Mouse (Mus musculus) CH12.LX (cell line): ENCODE results near the gene Slc11a1. TPM values are rescaled to one million over a fixed set of nuclear protein-coding genes. Genes with fewer than 3 reads are reported as not detected.
A peak's percentile ranks its signal among the peaks of the same experiment; 100 is the strongest.

Experiments
- DNase-seq: peaks from one replicate; pipeline ENCODE4 v3.0.0-alpha.2; 2013; ENCODE audit errors: extremely low read depth
- H3K27ac ChIP-seq: 2 replicates; pipeline ENCODE4 v1.5.1; 2012; ENCODE audit warnings: low read depth, mild to moderate bottlenecking, control low read depth, moderate library complexity; ENCODE audit not compliant: insufficient read depth
- H3K27me3 ChIP-seq: replicated peaks from 2 replicates; pipeline ENCODE3; 2012; ENCODE audit warnings: inconsistent platforms
- H3K36me3 ChIP-seq, 2 experiments: replicated peaks in 1 of 2; 2 replicates each; pipeline versions ENCODE3 to v1.6.1; 2012; ENCODE audit warnings: inconsistent platforms in 1 of 2, low read length in 1 of 2, mild to moderate bottlenecking in 1 of 2, mixed read lengths in 1 of 2, moderate library complexity in 1 of 2; ENCODE audit not compliant: control insufficient read depth in 1 of 2, insufficient read depth in 1 of 2
- H3K4me1 ChIP-seq, 2 experiments: 2 replicates each; pipeline ENCODE4 v1.6.1; 2012; ENCODE audit warnings: inconsistent platforms in 1 of 2, moderate library complexity in 1 of 2; ENCODE audit not compliant: insufficient read depth in 2 of 2, control insufficient read depth in 1 of 2
- H3K4me2 ChIP-seq: 2 replicates; pipeline ENCODE4 v1.6.1; 2012; ENCODE audit warnings: low read depth, mild to moderate bottlenecking, control low read depth; ENCODE audit not compliant: poor library complexity, insufficient read depth, severe bottlenecking
- H3K4me3 ChIP-seq, 3 experiments: fragments of 150-350 bp in 1 of 3; sonication (generic) in 1 of 3; replicated peaks in 1 of 3; 2 replicates each; pipeline versions ENCODE3 to v1.5.1; 2011 to 2012; ENCODE audit warnings: low read depth in 2 of 3, low read length in 2 of 3, mild to moderate bottlenecking in 2 of 3, moderate library complexity in 2 of 3, control low read depth in 1 of 3, improper control_type of control experiment in 1 of 3, inconsistent platforms in 1 of 3, mixed read lengths in 1 of 3; ENCODE audit not compliant: poor library complexity in 1 of 3
- H3K79me2 ChIP-seq: replicated peaks from 2 replicates; pipeline ENCODE4 v1.6.1; 2012; ENCODE audit warnings: mild to moderate bottlenecking, moderate library complexity; ENCODE audit not compliant: control insufficient read depth, poor library complexity, insufficient read depth, severe bottlenecking; ENCODE audit errors: extremely low read depth
- H3K9ac ChIP-seq: 2 replicates; pipeline ENCODE4 v1.6.1; 2012; ENCODE audit warnings: low read depth, mild to moderate bottlenecking, control low read depth, moderate library complexity; ENCODE audit not compliant: insufficient read depth
- H3K9me3 ChIP-seq: replicated peaks from 2 replicates; pipeline ENCODE3; 2012; ENCODE audit warnings: low read length, inconsistent platforms, mixed read lengths
- BHLHE40 ChIP-seq: IDR thresholded peaks from 2 replicates; pipeline ENCODE4 v1.6.1; 2011; ENCODE audit warnings: mild to moderate bottlenecking, low read depth, low read length, improper control_type of control experiment
- CHD2 ChIP-seq: IDR thresholded peaks from 2 replicates; pipeline ENCODE4 v1.6.1; 2011; ENCODE audit warnings: low read length, improper control_type of control experiment
- ELF1 ChIP-seq: IDR thresholded peaks from 2 replicates; pipeline ENCODE4 v1.6.1; 2014; ENCODE audit warnings: low read depth, mild to moderate bottlenecking, inconsistent platforms, low read length, improper control_type of control experiment
- GABPA ChIP-seq: IDR thresholded peaks from 2 replicates; pipeline ENCODE4 v1.6.1; 2012; ENCODE audit warnings: low read depth, low read length, improper control_type of control experiment, inconsistent platforms; ENCODE audit not compliant: insufficient replicate concordance
- HCFC1 ChIP-seq: IDR thresholded peaks from 2 replicates; pipeline ENCODE4 v1.6.1; 2012; ENCODE audit warnings: low read depth, mild to moderate bottlenecking, inconsistent platforms, low read length, improper control_type of control experiment
- IRF4 ChIP-seq: IDR thresholded peaks from 2 replicates; pipeline ENCODE4 v1.6.1; 2014; ENCODE audit warnings: low read depth, mild to moderate bottlenecking, inconsistent platforms, low read length, improper control_type of control experiment
- JUN ChIP-seq: IDR thresholded peaks from 2 replicates; pipeline ENCODE4 v1.6.1; 2011; ENCODE audit warnings: low read depth, mild to moderate bottlenecking, low read length, improper control_type of control experiment, moderate library complexity; ENCODE audit not compliant: insufficient read depth
- JUND ChIP-seq: conservative IDR thresholded peaks from 2 replicates; pipeline ENCODE4 v1.6.1; 2011; ENCODE audit warnings: low read depth, low read length, improper control_type of control experiment
- KAT2A ChIP-seq: IDR thresholded peaks from 2 replicates; pipeline ENCODE4 v1.6.1; 2012; ENCODE audit warnings: low read length, improper control_type of control experiment, inconsistent platforms; ENCODE audit not compliant: insufficient replicate concordance
- MAFK ChIP-seq: IDR thresholded peaks from 2 replicates; pipeline ENCODE4 v1.6.1; 2011; ENCODE audit warnings: low read length, improper control_type of control experiment; ENCODE audit not compliant: insufficient replicate concordance
- MAX ChIP-seq: IDR thresholded peaks from 2 replicates; pipeline ENCODE4 v1.6.1; 2011; ENCODE audit warnings: low read length, improper control_type of control experiment
- MAZ ChIP-seq: IDR thresholded peaks from 2 replicates; pipeline ENCODE4 v1.6.1; 2012; ENCODE audit warnings: low read depth, mild to moderate bottlenecking, inconsistent platforms, low read length, improper control_type of control experiment, moderate library complexity
- MEF2A ChIP-seq: IDR thresholded peaks from 2 replicates; pipeline ENCODE4 v1.6.1; 2014; ENCODE audit warnings: low read depth, mild to moderate bottlenecking, inconsistent platforms, low read length, improper control_type of control experiment, borderline replicate concordance
- MXI1 ChIP-seq: IDR thresholded peaks from 2 replicates; pipeline ENCODE4 v1.6.1; 2011; ENCODE audit warnings: mild to moderate bottlenecking, low read depth, low read length, improper control_type of control experiment
- MYC ChIP-seq: IDR thresholded peaks from 2 replicates; pipeline ENCODE4 v1.6.1; 2011; ENCODE audit warnings: low read depth, mild to moderate bottlenecking, improper control_type of control experiment, low read length
- NELFE ChIP-seq: IDR thresholded peaks from 2 replicates; pipeline ENCODE4 v1.6.1; 2011; ENCODE audit warnings: low read depth, low read length, improper control_type of control experiment
- NRF1 ChIP-seq: IDR thresholded peaks from 2 replicates; pipeline ENCODE4 v1.6.1; 2014; ENCODE audit warnings: low read depth, mild to moderate bottlenecking, inconsistent platforms, low read length, improper control_type of control experiment, moderate library complexity
- POLR2A ChIP-seq: IDR thresholded peaks from 2 replicates; pipeline ENCODE4 v1.6.1; 2011; ENCODE audit warnings: low read depth, mild to moderate bottlenecking, improper control_type of control experiment, low read length
- POLR2AphosphoS2 ChIP-seq: IDR thresholded peaks from 2 replicates; pipeline ENCODE4 v1.6.1; 2011; ENCODE audit warnings: low read depth, low read length, improper control_type of control experiment
- RAD21 ChIP-seq: IDR thresholded peaks from 2 replicates; pipeline ENCODE4 v1.6.1; 2011; ENCODE audit warnings: low read depth, mild to moderate bottlenecking, low read length, improper control_type of control experiment, moderate library complexity
- RCOR1 ChIP-seq: conservative IDR thresholded peaks from 2 replicates; pipeline ENCODE4 v1.6.1; 2012; ENCODE audit warnings: low read depth, mild to moderate bottlenecking, inconsistent platforms, low read length, improper control_type of control experiment
- SMC3 ChIP-seq: IDR thresholded peaks from 2 replicates; pipeline ENCODE4 v1.6.1; 2011; ENCODE audit warnings: low read depth, low read length, improper control_type of control experiment
- TBP ChIP-seq: conservative IDR thresholded peaks from 2 replicates; pipeline ENCODE4 v1.6.1; 2011; ENCODE audit warnings: low read depth, low read length, improper control_type of control experiment
- TCF12 ChIP-seq: IDR thresholded peaks from 2 replicates; pipeline ENCODE4 v1.6.1; 2014; ENCODE audit warnings: low read depth, mild to moderate bottlenecking, inconsistent platforms, low read length, improper control_type of control experiment
- ZC3H11A ChIP-seq: IDR thresholded peaks from 2 replicates; pipeline ENCODE4 v1.6.1; 2012; ENCODE audit warnings: low read depth, mild to moderate bottlenecking, inconsistent platforms, low read length, improper control_type of control experiment
- ZMIZ1 ChIP-seq: IDR thresholded peaks from 2 replicates; pipeline ENCODE4 v1.6.1; 2012; ENCODE audit warnings: low read depth, mild to moderate bottlenecking, inconsistent platforms, low read length, improper control_type of control experiment
- ZNF384 ChIP-seq: IDR thresholded peaks from 2 replicates; pipeline ENCODE4 v1.6.1; 2012; ENCODE audit warnings: low read depth, low read length, improper control_type of control experiment, inconsistent platforms
- dilution Hi-C: fragments of 300-500 bp; cut with MboI; formaldehyde crosslinking; loops from 2 replicates; pipeline ENCODE4 v1.14.3; 2020; ENCODE audit warnings: low sequenced_read_pairs; ENCODE audit not compliant: extremely low pct_unique_long_range_greater_than_20kb, extremely low pct_ligation_motif_present
- in situ Hi-C: fragments of 300-500 bp; cut with MboI; formaldehyde crosslinking; loops from 3 replicates; pipeline ENCODE4 v1.14.3; 2019; ENCODE audit warnings: low sequenced_read_pairs, low pct_ligation_motif_present, low pct_unique_long_range_greater_than_20kb, mixed read lengths
- polyA plus RNA-seq: library from polyadenylated mRNA; unstranded; fragments of >175 nt; gene quantifications from 2 replicates; pipeline ENCODE4 v1.2.1, GENCODE M21; 2012; ENCODE audit warnings: low read depth; ENCODE audit not compliant: insufficient read length
- total RNA-seq, 2 experiments: library from RNA; depleted of rRNA; stranded (reverse); fragments of 300-350 nt in 1 of 2; fragments of >200 nt in 1 of 2; gene quantifications; 2 replicates each; pipeline ENCODE4 v1.2.3; 2012 to 2014

Slc11a1 gene
- total and polyA plus RNA-seq, 3 experiments = 17.0 to 96.4 (median 35.7) TPM

- Histone ChIP-seq H3K79me2 (peaks cover 36% of the 10 kb centered on the region), H3K27ac (no peak overlapping the region), H3K9ac (no peak overlapping the region)
- TF ChIP-seq MEF2A (no peak), TBP (no peak), JUN (no peak), MAFK (no peak), ZC3H11A (no peak), GABPA (no peak), ZNF384 (no peak)
- TF ChIP-seq, all 38 proteins: peak for 0
- Histone ChIP-seq H3K27me3 (no peaks in the 10 kb centered on the region), H3K9me3 (peaks cover 8% of the 10 kb centered on the region), H3K4me1 (peaks cover 9 to 34% of the 10 kb centered on the region in 2 experiments), H3K36me3 (peaks cover 8 to 19% of the 10 kb centered on the region in 2 experiments), H3K4me2 (no peak overlapping the region), H3K4me3 (no peak overlapping the region)
- dilution Hi-C loops (no loop called here), in situ Hi-C loops (no loop called here)
- no peak for DNase-seq
Measured at GRCm38 (mm10) chr1:74331046-74331681, 43.8 kb upstream of the Slc11a1 start.

- Histone ChIP-seq H3K9me3 (peaks cover 8% of the 10 kb centered on the region), H3K4me2 (peak overlapping the region; percentile 52), H3K27me3 (no peaks in the 10 kb centered on the region), H3K36me3 (peaks cover 12 to 30% of the 10 kb centered on the region in 2 experiments), H3K4me1 (peaks cover 14 to 42% of the 10 kb centered on the region in 2 experiments), H3K9ac (peak overlapping the region; percentile 63), H3K79me2 (peaks cover 48% of the 10 kb centered on the region), H3K27ac (peak overlapping the region; percentile 33; the same call in 1 of the 2 replicates), H3K4me3 (peak overlapping the region; percentile 66 to 82 (median 81))
- peak; percentile 99 for DNase-seq
- in situ Hi-C loops = no loop called here
- TF ChIP-seq SMC3 = no peak
- peak; percentile 65 for TF ChIP-seq ZMIZ1
- no peak for TF ChIP-seq GABPA
- peak; percentile 84 for TF ChIP-seq MAX
- peak; percentile 18; the same call in 1 of the 2 replicates for TF ChIP-seq MEF2A
- no peak for TF ChIP-seq JUN
- peak; percentile 88 for TF ChIP-seq NRF1
- no peak for TF ChIP-seq RCOR1
- TF ChIP-seq NELFE = peak; percentile 73
- TF ChIP-seq JUND = no peak
- TF ChIP-seq MAZ = no peak
- TF ChIP-seq RAD21 = peak; percentile 1
- peak; percentile 95 for TF ChIP-seq MXI1
- TF ChIP-seq BHLHE40 = peak; percentile 83
- no peak for TF ChIP-seq KAT2A
- peak; percentile 5; the same call in 1 of the 2 replicates for TF ChIP-seq IRF4
- TF ChIP-seq TBP = peak; percentile 88
- TF ChIP-seq CHD2 = no peak
- TF ChIP-seq TCF12 = peak; percentile 85
- TF ChIP-seq ELF1 = 0 out of 2 replicates have a peak, but pooled peaks have one; percentile 27
- peak; percentile 87 for TF ChIP-seq POLR2A
- TF ChIP-seq MYC = peak; percentile 91
- peak; percentile 7; the same call in 1 of the 2 replicates for TF ChIP-seq HCFC1
- peak; percentile 70 for TF ChIP-seq POLR2AphosphoS2
- dilution Hi-C loops = no loop called here
Measured at GRCm38 (mm10) chr1:74332241-74332763, 42.7 kb upstream of the Slc11a1 start.
